Mouse (Mus musculus): ENCODE results near the gene Tmem204.

The Tmem204 gene

DNA sequence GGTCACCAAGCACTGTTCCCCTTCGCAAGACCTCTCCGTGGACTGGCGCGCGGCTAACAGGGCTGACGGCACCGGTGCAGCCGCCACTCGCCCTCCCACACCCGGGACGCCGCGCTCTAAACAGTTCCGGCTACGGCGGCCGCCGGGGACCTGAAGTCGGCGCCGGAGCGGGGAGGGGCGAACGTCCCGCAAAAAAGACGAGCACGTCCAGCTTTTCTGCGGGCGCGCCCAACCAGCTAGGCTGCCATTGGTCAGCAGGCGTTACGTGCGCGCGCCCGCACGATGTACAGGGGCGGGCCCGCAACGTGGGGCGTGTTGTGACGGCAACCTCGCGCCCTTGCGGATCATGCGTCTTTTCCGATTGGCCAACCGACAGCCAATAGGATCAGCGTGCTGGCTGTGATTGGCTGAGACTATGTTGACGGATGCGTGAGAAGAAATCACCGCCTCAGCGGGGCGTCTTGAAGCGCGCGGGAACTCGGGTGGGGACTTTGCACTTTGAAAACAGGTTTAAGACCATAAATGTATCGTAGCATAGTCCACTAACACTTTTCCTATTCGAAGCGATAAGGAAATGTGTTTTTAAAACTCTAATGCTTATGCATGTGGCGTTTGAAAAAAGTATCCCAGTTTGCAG, 67.6 kb downstream of the Tmem204 start, which contains the start of the genes Cramp1l and Ift140:
Gene Cramp1l (minus strand): TSS at position 134 of the 637 bp plus-strand sequence.
Gene Ift140 (plus strand): TSS at position 431 of the 637 bp plus-strand sequence.
- in situ Hi-C loops (cut with MboI, MseI): no loop called here

DNA sequence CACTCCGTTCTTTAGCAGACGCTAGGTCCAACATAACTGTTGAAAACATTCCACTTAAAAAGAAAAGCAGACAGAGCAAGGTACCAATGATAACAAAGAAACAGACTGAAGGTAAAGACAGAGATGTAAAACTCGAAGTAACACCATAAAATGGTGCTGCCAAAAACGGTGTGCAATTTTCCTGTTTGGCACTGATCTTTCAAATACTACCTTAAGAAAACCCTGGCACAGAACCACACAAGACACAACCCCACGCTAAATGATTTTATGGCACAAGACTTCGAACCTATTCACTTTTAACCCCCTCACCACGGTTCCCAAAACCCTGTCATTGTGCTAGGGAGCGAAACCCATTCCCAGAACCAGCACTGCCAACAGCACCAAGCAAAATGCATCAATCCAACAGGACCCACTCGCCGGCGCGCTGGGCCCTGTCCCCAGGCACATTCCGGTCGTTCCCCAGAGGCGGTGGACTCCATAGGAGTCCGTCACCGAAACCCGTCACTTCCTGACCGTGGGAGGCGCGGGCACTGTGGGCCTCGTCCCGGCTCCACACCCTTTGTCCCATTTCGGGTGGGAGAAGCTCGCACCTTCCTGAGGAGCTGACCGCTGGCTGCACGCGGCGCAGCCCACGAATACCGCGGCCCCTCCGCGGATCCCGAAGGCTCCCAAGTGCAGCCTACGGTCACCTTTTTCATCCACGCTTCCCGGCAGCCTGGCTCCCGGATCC, 68.4 kb downstream of the Tmem204 start:
- in situ Hi-C loops (cut with MboI, MseI): no loop called here

DNA sequence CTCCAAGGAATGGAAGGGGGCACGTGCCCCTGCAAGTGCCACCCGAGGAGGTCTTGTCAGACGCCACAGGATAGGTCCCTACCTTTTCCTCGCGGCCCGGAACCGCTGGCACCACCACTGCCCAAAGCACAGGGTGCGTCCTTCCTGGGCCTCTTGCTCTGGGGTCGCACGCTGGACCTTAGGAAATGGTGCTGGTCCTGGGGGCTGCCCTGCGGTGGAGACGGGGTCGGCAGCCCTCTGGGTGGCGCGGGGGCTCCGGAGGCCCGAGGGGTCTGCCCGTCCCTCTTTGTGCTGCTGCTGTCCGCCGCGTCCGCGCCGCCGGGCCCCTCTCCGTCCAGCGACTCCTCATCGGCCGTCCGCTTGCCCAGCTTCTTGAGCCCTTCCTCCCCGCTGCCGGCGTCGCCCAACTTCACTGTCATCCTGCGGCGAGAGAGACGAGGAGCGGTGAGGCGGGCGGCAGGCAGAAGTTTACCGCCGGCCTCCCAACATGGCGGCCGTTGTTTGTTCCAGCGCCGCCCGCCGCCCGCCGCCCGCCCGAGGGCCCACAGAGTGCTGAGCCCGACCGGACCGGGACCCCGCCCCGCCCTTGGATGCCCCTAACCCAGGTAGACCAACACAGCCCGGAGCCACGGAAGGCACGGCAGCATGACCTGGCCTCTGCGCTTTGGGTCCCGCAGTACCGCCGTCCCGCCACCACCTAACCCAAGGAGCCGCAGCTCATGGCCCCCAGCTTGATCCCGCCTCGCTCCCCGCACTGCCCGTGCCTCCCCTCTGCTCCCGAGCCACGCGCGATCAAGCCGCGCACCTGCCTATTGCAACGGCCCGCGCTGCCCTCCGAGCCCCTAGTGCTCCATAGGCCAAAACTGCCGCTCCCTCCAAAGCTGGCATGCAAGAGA, 69.5 kb downstream of the Tmem204 start:
- in situ Hi-C loops (cut with MboI, MseI): no loop called here
